Mouse (Mus musculus): Measurements from ENCODE around the gene Nefh.

Gene Nefh

GRCm38 (mm10) chr11:4949256-4950044, 1.6 kb upstream of the Nefh start:
- DNase-seq (ENCODE audit: low spot score), result peak; percentile 81

GRCm38 (mm10) chr11:4948792-4949191, 928 bp upstream of the Nefh start:
- peak; percentile 5 for DNase-seq (ENCODE audit: low spot score)

DNA sequence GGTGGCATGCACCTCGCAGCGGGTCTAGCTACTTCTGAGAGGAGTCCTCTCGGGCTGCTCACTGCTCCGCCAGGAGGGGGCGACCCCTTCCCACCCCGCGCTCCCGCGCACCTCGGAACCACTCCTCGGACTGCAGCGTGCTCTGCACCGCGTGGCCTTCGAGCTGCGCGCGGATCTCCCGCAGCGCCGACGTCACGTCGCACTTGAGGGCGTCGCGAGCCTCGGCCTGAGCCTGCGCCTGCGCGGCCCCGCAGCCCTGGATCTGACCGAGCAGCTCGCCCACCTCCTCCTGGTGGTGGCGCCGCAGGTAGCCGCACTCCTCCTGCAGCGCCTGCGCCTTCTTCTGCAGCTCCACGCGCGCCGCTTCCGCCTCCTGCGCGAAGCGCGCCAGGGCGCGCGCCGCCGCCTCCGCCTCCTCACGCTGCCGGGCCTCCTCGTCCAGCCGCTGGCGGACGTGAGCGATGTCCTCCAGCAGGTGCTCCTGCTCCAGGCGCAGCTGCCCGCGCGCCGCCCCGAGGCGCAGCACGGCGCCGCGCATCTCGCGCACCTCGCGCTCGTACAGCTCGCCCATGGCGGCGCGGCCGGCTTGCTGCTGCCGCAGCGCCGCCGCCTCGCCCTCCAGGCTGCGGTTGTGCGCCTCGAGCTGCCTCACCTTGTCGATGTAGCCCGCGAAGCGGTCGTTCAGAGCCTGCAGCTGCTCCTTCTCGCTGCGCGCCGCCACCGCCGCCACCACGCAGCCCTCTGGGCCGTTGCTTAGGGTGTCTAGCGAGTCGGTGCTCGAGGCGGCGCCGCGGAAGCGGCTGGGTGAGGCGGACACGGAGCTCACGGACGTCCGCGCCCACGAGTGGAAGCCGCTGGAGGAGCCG, 684 bp downstream of the Nefh start:
- peak; percentile 70 for DNase-seq (ENCODE audit: low spot score)

DNA sequence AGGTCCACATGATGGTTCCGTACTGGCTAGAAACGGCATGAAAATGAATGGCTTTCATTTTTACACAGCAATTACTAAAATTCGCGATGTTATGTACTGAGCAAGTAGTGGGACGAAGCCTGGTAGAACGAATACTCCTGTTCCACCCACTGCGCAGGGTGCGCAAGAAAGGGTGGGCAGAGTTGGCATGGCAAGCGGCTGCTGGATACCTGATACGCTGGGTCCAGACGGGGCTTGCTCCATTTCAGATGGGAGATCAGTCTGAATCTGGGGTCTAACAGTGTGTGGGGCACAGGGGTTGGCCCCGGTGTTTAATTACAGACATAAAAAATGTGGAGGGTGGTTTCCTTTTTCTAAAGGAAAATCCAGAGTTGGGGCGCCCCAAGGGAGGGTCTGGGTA, 1.3 kb downstream of the Nefh start:
- DNase-seq (ENCODE audit: low spot score), result no peak

GRCm38 (mm10) chr11:4936243-4936642, 11.6 kb downstream of the Nefh start:
- DNase-seq (ENCODE audit: low spot score), result no peak

DNA sequence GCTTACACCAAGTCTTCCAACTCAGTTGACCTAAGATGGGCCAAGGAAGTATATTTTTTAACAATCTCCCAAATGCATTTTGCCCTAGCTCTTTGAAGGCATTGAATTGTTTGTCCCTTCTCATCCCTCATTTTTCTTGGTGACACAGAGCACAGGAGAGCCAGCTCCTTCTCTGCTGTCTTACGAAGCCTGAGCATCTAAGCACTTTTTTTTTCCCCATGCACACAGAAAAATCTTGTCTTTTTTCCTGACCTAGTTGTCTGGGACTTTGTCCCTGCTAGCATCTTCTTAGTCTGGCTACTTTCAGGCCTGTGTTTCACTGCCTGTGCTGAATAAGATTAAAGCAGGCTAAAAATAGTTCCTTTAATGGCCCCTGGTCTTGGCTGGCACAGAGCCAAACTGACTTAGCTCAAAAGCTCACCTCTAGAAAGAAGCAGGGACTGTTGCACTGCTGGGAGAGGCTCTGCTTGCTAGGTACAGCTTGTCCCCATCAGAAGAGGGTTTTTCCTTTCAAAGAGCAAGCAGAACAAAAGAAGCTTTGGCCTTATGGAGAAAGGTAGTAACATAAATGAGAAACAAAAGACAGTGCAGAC, 16.8 kb downstream of the Nefh start:
- DNase-seq (ENCODE audit: low spot score), result peak; percentile 15

- DNase-seq (ENCODE audit: low spot score), result no peak
These were observed 20.6 kb downstream of the Nefh start for GRCm38 (mm10) chr11:4927224-4927623.

DNA sequence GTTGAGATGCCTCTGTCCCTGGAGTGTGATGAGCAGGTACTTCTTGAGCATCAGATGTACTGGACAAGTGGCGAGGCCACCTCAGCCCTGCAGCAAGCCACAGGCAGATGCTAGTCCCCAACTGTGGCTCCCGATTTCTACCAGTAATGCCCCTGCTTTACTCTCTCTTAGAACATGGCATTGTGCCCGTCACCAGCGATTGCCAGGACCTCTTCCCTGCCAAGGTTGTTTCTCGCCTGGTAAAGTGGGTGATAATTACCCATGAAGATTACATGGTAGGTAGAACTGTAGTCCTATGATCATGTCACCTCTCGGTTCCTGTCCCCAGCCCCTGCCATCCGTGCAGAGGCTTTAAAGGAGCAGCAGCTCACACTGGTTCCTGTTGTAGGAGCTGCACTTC, 26.1 kb downstream of the Nefh start:
- no peak for DNase-seq (ENCODE audit: low spot score)

DNA sequence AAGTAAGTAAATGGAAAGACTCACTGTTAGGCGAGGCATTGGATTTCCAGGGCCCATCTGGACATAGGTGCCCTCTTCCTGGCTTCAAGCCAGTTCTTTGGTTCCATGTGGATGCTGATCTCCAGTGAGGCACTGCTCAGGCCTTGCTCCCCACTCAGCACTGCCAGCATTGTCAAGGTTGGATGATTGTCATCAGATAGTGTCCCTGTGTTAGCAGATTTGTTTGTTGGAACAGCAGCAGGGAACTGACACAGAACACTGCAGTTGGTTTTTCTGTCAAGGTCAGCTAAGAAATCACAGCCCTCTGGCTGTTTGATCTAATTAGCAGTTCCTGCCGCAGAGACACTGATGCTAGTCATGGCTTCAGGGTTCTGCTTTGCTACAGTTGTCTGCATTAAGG, 26.6 kb downstream of the Nefh start:
- no peak for DNase-seq (ENCODE audit: low spot score)

DNA sequence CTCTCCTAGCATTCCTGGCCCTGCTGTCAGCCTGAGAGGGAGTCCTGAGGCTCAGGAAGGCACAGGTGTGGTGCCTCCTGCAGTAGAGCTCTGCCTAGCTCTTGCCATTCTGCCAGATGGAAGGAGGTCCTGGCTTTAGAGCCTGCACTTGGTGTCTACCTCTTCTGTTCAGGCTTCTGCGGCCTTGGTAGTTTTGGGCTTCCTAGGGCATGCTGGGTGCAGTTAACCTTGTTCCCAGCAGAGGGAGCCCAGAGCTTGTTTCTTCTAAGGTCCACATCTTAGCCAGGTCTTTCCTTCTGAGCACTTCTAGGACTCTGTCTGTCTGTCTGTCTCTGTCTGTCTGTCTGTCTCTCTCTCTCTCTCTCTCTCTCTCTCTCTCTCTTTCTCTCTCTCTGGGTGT, 31.8 kb downstream of the Nefh start:
- peak; percentile 82 for DNase-seq (ENCODE audit: low spot score)

- no peak for DNase-seq (ENCODE audit: low spot score)
These were observed 41.6 kb downstream of the Nefh start for GRCm38 (mm10) chr11:4906231-4906630.

DNA sequence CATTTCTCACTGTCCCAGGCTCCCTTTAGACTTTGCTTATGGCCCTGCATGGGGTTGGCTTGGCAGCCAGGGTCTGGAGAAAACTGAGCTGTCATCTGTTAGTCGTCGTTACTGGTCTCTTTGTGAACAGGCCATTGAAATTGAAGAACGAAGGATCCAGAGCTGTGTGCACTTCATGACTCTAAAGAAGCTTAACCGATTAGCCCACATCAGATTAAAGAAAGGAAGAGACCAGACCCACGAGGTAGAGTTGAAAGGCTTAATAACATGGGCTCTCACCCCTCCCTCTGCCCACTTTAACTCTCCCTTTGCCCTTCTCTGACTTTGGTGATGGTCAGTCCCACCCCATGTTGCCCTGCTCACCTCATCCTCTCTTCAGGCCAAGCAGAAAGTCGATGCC, 45.9 kb downstream of the Nefh start:
- DNase-seq (ENCODE audit: low spot score), result no peak

- DNase-seq (ENCODE audit: low spot score), result peak; percentile 38
These were observed 47.4 kb downstream of the Nefh start for GRCm38 (mm10) chr11:4900437-4900836.

GRCm38 (mm10) chr11:4894848-4895816, 52.7 kb downstream of the Nefh start, which contains the start of gene Thoc5:
Gene Thoc5, plus strand, starts transcription at chr11:4895320.
- peak; percentile 91 for DNase-seq (ENCODE audit: low spot score)

Data from retina, embryonic 14.5 days (tissue).